Mouse (Mus musculus): ENCODE measurements around the gene Dynlt1c.
"Not testable (repeated sequence)": the region's sequence is repeated elsewhere in the genome, so short reads cannot be mapped to it uniquely, and the experiment has no call there.

GRCm38 (mm10) chr17:6640044-6640637 lies 38.7 kb downstream of the Dynlt1c start:
- not testable (repeated sequence) for TF ChIP-seq MAFK (IDR thresholded peaks at IDR 0.05; ENCODE audit: insufficient read depth, low read depth, low read length); HCFC1 (IDR thresholded peaks at IDR 0.05; ENCODE audit: borderline replicate concordance, insufficient read depth, low read length); CHD2 (IDR thresholded peaks at IDR 0.05; ENCODE audit: low read depth, low read length); ZNF384 (IDR thresholded peaks at IDR 0.05; ENCODE audit: low read depth, low read length); ZC3H11A (IDR thresholded peaks at IDR 0.05; ENCODE audit: borderline replicate concordance, low read depth, low read length)
